Mouse (Mus musculus) heart, adult 2 months (tissue): ENCODE results near the gene Tbc1d30. TPM values are rescaled to one million over a fixed set of nuclear protein-coding genes. Genes with fewer than 3 reads are reported as not detected.

Experiments used
- DNase-seq, 2 experiments: peaks; one replicate each; pipeline ENCODE4 v3.0.0; 2021
- H3K27ac ChIP-seq: fragments of 200-600 bp; 2 replicates; pipeline ENCODE4 v1.8.1; 2022
- H3K27me3 ChIP-seq: fragments of 200-500 bp; 2 replicates; pipeline ENCODE4 v1.6.1; 2012; ENCODE audit warnings: mild to moderate bottlenecking, low read length, inconsistent platforms, mixed read lengths; ENCODE audit not compliant: control insufficient read depth, insufficient read depth
- H3K36me3 ChIP-seq: fragments of 200-500 bp; 2 replicates; pipeline ENCODE4 v1.6.1; 2012; ENCODE audit warnings: low read length, inconsistent platforms; ENCODE audit not compliant: control insufficient read depth, insufficient read depth
- H3K4me1 ChIP-seq: fragments of 200-500 bp; 2 replicates; pipeline ENCODE4 v1.6.1; 2011; ENCODE audit warnings: low read length; ENCODE audit not compliant: control insufficient read depth, insufficient read depth
- H3K4me3 ChIP-seq: fragments of 200-600 bp; 2 replicates; pipeline ENCODE4 v1.8.1; 2022
- H3K79me2 ChIP-seq: fragments of 200-500 bp; replicated peaks from 2 replicates; pipeline ENCODE4 v1.6.1; 2012; ENCODE audit warnings: mild to moderate bottlenecking, inconsistent platforms, low read length, moderate library complexity, mixed read lengths; ENCODE audit not compliant: control insufficient read depth, insufficient read depth
- H3K9ac ChIP-seq: fragments of 200-500 bp; 2 replicates; pipeline ENCODE4 v1.6.1; 2012; ENCODE audit warnings: low read depth, mild to moderate bottlenecking, control low read depth, inconsistent platforms, low read length, mixed read lengths
- CTCF ChIP-seq: fragments of 200-600 bp; IDR thresholded peaks from 2 replicates; pipeline ENCODE4 v1.8.1; 2022; ENCODE audit warnings: antibody characterized with exemption, mild to moderate bottlenecking, moderate library complexity
- EP300 ChIP-seq: fragments of 200-500 bp; IDR thresholded peaks from 2 replicates; pipeline ENCODE4 v1.6.1; 2011; ENCODE audit warnings: low read depth, low read length, control low read depth; ENCODE audit not compliant: insufficient read depth
- POLR2A ChIP-seq: fragments of 200-500 bp; IDR thresholded peaks from 2 replicates; pipeline ENCODE4 v1.6.1; 2011; ENCODE audit warnings: mild to moderate bottlenecking, low read depth, low read length, control low read depth; ENCODE audit not compliant: insufficient read depth
- WGBS: fragments of 180-500 bp; shearing (Covaris S2); methylation state at CpG from one replicate; pipeline ENCODE4 v1.1.7; 2018; 5-methylcytosine and 5-hydroxymethylcytosine counted together
- intact Hi-C: fragments of 180-260 bp; cut with DNase I; formaldehyde crosslinking; loops from one replicate; pipeline ENCODE4 v1.15.1; 2025
- polyA plus RNA-seq: library from polyadenylated mRNA; depleted of rRNA; stranded (reverse); fragments of >200 nt; gene quantifications from 2 replicates; pipeline ENCODE4 v1.2.3, GENCODE M21; 2012
- total RNA-seq, 2 experiments: library from RNA; stranded (reverse); gene quantifications; 2 replicates each; pipeline ENCODE4 v1.2.3; 2021

The Tbc1d30 gene
- total and polyA plus RNA-seq, 3 experiments: 0.61 to 1.9 (median 1.8) TPM

DNA sequence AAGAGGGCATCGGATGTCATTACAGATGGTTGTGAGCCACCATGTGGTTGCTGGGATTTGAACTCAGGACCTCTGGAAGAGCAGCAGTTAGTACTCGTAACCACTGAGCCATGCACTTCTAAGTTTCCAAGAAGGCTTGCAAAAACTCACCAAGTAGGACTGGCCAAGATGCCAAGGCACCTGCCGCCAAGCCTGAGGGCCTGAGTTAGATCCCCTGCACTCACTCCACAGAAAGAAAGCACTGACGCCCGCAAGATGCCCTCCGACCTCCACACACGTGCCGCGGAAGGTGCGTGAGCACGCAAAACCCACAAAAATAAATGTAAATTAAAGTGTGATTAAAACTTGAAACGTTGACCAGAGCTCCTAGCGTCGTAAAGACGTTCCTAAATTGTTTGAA lies 13.2 kb upstream of the Tbc1d30 start:
- WGBS: 27% methylated on average over 15 of the region's 15 CpGs
- Histone ChIP-seq H3K4me1 (peaks cover 6% of the 10 kb centered on the region), H3K4me3 (peak overlapping the region; percentile 64), H3K27ac (peak overlapping the region; percentile 61; the same call in 1 of the 2 replicates), H3K27me3 (no peaks in the 10 kb centered on the region; the same call in 1 of the 2 replicates), H3K79me2 (peaks cover 3% of the 10 kb centered on the region), H3K36me3 (no peaks in the 10 kb centered on the region), H3K9ac (peak overlapping the region; percentile 47)
- no peak for DNase-seq
- intact Hi-C loops: no loop called here
- TF ChIP-seq EP300 (no peak), POLR2A (no peak), CTCF (no peak)

DNA sequence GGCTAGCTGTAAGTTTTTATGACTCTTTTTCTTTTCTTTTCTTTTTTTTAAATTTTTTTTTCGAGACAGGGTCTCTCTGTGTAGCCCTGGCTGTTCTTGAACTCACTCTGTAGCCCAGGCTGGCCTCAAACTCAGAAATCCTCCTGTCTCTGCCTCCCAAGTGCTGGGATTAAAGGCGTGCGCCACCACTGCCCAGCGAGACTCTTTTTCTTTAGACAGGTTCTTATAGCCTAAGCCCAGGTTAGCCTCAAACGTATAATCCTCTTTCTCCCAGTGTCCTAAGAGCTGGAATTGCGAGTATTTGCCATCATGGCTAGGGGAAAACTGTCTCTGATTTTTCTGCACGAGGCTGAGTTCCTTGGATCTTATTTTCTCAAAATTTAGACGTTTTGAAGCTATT lies 12.1 kb upstream of the Tbc1d30 start:
- intact Hi-C loops: no loop called here
- Histone ChIP-seq H3K36me3 (no peaks in the 10 kb centered on the region), H3K27ac (no peak overlapping the region), H3K4me3 (no peak overlapping the region), H3K27me3 (no peaks in the 10 kb centered on the region; the same call in 1 of the 2 replicates), H3K9ac (no peak overlapping the region), H3K4me1 (peaks cover 6% of the 10 kb centered on the region), H3K79me2 (peaks cover 3% of the 10 kb centered on the region)
- WGBS: 83% methylated on average over 8 of the region's 8 CpGs
- no peak for TF ChIP-seq POLR2A
- TF ChIP-seq EP300: no peak
- TF ChIP-seq CTCF: no peak
- no peak for DNase-seq

DNA sequence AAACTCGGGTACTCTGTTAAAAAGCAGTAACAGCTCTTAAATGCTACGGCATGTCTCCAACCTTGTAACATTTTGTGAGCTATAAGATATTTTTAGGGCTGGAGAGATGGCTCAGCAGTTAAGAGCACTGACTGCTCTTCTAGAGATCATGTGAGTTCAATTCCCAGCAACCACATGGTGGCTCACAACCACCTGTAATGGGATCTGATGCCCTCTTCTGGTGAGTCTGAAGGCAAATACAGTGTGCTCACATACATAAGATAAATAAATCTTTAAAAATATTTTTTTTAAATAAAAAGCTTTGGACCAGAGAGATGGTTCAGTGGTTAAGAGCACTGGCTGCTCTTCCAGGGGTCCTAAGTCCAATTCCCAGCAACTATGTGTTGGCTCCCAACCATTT lies 9.3 kb upstream of the Tbc1d30 start:
- peaks cover 1% of the 10 kb centered on the region; the same call in 1 of the 2 replicates for H3K4me1 ChIP-seq
- H3K4me3 ChIP-seq: no peak overlapping the region
- DNase-seq: no peak
- no peak overlapping the region for H3K27ac ChIP-seq
- no peaks in the 10 kb centered on the region; the same call in 1 of the 2 replicates for H3K27me3 ChIP-seq
- intact Hi-C loops: no loop called here
- TF ChIP-seq EP300 (no peak), POLR2A (no peak), CTCF (no peak)
- no peak overlapping the region for H3K9ac ChIP-seq
- H3K79me2 ChIP-seq: no peaks in the 10 kb centered on the region
- no peaks in the 10 kb centered on the region for H3K36me3 ChIP-seq
- WGBS: 91% methylated on average over 2 of the region's 2 CpGs

DNA sequence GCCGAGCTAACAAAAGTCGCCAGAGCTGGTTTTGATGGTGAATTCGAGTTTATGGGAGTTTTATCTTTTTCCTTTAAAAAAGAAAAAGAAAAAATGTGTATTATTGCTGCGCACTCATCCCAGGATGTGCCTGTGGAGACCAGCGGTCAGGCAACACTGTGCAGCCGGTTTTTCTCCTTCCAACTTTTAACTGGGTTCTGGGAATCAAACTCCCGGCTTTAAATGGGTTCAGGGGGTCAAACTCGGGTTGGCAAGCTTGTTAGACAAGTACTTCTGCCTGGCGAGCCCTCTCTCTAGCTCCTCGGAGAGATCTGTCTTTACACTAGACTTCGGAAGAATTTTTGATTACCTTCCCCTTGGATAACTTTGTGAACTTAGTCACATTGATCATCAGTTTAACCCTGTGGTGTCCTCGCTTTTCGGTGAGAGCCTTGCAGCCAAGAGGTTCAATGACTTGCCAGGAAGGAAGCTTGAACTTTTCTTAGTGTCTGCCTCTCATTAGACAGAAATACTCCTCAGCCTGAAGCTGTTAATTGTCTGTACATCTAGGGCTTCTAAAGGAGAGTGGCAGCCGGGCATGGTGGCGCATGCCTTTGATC lies 713 bp upstream of the Tbc1d30 start:
- peak overlapping the region; percentile 81 for H3K4me3 ChIP-seq
- no peaks in the 10 kb centered on the region for H3K36me3 ChIP-seq
- TF ChIP-seq POLR2A: no peak
- TF ChIP-seq CTCF: no peak
- TF ChIP-seq EP300: no peak
- DNase-seq: no peak
- no peaks in the 10 kb centered on the region for H3K79me2 ChIP-seq
- no peaks in the 10 kb centered on the region for H3K27me3 ChIP-seq
- intact Hi-C loops: no loop called here
- H3K9ac ChIP-seq: no peak overlapping the region
- H3K27ac ChIP-seq: peak overlapping the region; percentile 3; the same call in 1 of the 2 replicates
- H3K4me1 ChIP-seq: peaks cover 3% of the 10 kb centered on the region
- WGBS: 40% methylated on average over 15 of the region's 15 CpGs

DNA sequence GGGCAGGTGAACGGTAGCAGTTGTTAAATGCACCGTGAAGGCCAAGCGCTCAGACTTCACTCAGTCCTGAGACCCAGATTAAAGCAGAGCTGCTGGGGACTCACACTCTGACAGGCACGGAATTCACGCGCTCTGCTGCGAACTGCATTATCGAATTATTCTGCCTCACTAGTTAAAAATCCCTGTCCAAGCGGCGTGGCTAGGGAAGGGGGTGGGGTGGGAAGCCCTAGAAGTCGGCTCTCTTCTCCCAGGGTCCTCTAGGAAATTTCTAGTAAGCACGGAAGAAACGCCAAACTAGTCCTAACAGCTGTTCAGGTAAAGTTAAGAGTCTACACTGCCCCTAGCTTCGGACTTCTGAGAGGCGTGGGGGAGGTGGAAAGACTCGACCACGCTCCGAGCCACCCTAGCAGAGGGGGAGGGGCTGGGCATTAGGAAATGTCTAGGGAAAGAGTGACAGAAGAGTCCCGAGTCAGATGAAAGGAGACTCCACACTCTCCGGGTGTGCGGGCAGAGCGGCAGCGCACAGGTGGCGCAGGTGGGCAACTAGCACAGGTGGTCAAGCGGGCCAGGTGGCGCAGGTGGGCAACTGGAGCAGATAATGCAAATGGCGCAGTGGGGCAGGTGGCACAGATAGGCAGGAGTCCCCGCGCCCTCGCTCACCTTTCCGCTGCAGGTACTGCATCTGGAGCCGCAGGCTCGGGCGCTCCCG lies 567 bp downstream of the Tbc1d30 start:
- peak overlapping the region; percentile 3; the same call in 1 of the 2 replicates for H3K27ac ChIP-seq
- DNase-seq: peak in 1 of 2 experiments; percentile 37
- 14% methylated on average over 35 of the region's 35 CpGs for WGBS

GRCm38 (mm10) chr10:121349244-121349643 lies 1.8 kb downstream of the Tbc1d30 start:
- H3K27ac ChIP-seq: peak overlapping the region; percentile 3; the same call in 1 of the 2 replicates
- H3K9ac ChIP-seq: no peak overlapping the region
- no peak overlapping the region for H3K4me3 ChIP-seq
- TF ChIP-seq CTCF: no peak
- no peak for TF ChIP-seq POLR2A
- TF ChIP-seq EP300: no peak
- H3K4me1 ChIP-seq: peaks cover 3% of the 10 kb centered on the region
- no peaks in the 10 kb centered on the region for H3K79me2 ChIP-seq
- DNase-seq: no peak
- intact Hi-C loops: no loop called here
- H3K36me3 ChIP-seq: no peaks in the 10 kb centered on the region
- whole genome bisulfite sequencing: 43% methylated on average over 5 of the region's 5 CpGs
- H3K27me3 ChIP-seq: no peaks in the 10 kb centered on the region

More for the DNA sequence above, 567 bp downstream of the Tbc1d30 start:
- no peaks in the 10 kb centered on the region for H3K27me3 ChIP-seq
- H3K9ac ChIP-seq: peak overlapping the region; percentile 78
- 0 out of 2 replicates have a peak, but pooled peaks have one; percentile 7 for TF ChIP-seq CTCF
- TF ChIP-seq POLR2A: no peak
- peak overlapping the region; percentile 81 for H3K4me3 ChIP-seq
- H3K79me2 ChIP-seq: no peaks in the 10 kb centered on the region
- peaks cover 3% of the 10 kb centered on the region for H3K4me1 ChIP-seq
- intact Hi-C loops: no loop called here
- no peaks in the 10 kb centered on the region for H3K36me3 ChIP-seq
